Mouse (Mus musculus) spleen, adult 12 weeks (tissue): ENCODE measurements around the gene Figla.

Experiments used
- DNase-seq: peaks from one replicate; pipeline ENCODE4 v3.0.0; 2022; ENCODE audit warnings: low spot score

Gene Figla

GRCm38 (mm10) chr6:86070277-86070676, 54.3 kb downstream of the Figla start:
- DNase-seq = no peak
